Mouse (Mus musculus) spleen, adult 2 months (tissue): Measurements from ENCODE around the gene Cutal. TPM values are rescaled to one million over a fixed set of nuclear protein-coding genes. Genes with fewer than 3 reads are reported as not detected.

Experiments
- DNase-seq, 2 experiments: peaks; one replicate each; pipeline versions ENCODE4 v3.0.0 to v3.0.0-alpha.2; 2012 to 2021; ENCODE audit warnings: low spot score in 2 of 2, low read depth in 1 of 2
- H3K27ac ChIP-seq: fragments of 200-500 bp; 2 replicates; pipeline ENCODE4 v1.5.1; 2012; ENCODE audit warnings: low read length, inconsistent platforms; ENCODE audit not compliant: insufficient read depth
- H3K27me3 ChIP-seq: fragments of 200-500 bp; 2 replicates; pipeline ENCODE4 v1.6.1; 2012; ENCODE audit warnings: mild to moderate bottlenecking, moderate library complexity, low read length, inconsistent platforms; ENCODE audit not compliant: control insufficient read depth, insufficient read depth
- H3K36me3 ChIP-seq: fragments of 200-500 bp; 2 replicates; pipeline ENCODE4 v1.6.1; 2012; ENCODE audit warnings: mild to moderate bottlenecking, low read length, inconsistent platforms; ENCODE audit not compliant: control insufficient read depth, insufficient read depth
- H3K4me1 ChIP-seq: fragments of 200-500 bp; 2 replicates; pipeline ENCODE4 v1.6.1; 2011; ENCODE audit warnings: inconsistent platforms; ENCODE audit not compliant: control insufficient read depth, insufficient read depth, insufficient read length
- H3K4me3 ChIP-seq: fragments of 200-500 bp; 2 replicates; pipeline ENCODE4 v1.5.1; 2011; ENCODE audit warnings: mild to moderate bottlenecking, inconsistent platforms; ENCODE audit not compliant: insufficient read depth, insufficient read length; ENCODE audit errors: extremely low read depth
- CTCF ChIP-seq: fragments of 200-500 bp; IDR thresholded peaks from 2 replicates; pipeline ENCODE4 v1.5.1; 2011; ENCODE audit warnings: mild to moderate bottlenecking, inconsistent platforms; ENCODE audit not compliant: insufficient read depth, insufficient read length, insufficient replicate concordance; ENCODE audit errors: extremely low read depth
- POLR2A ChIP-seq: fragments of 200-500 bp; IDR thresholded peaks from 2 replicates; pipeline ENCODE4 v1.6.1; 2011; ENCODE audit warnings: low read depth, low read length, inconsistent platforms
- WGBS: fragments of 180-500 bp; shearing (Covaris S2); methylation state at CpG from one replicate; pipeline ENCODE4 v1.1.7; 2018; 5-methylcytosine and 5-hydroxymethylcytosine counted together
- polyA plus RNA-seq: library from polyadenylated mRNA; depleted of rRNA; stranded (reverse); fragments of >200 nt; gene quantifications from 2 replicates; pipeline ENCODE4 v1.2.3, GENCODE M21; 2012

Gene Cutal
- polyA plus RNA-seq, 1 experiment: not detected

GRCm38 (mm10) chr2:34906861-34907604 lies 32.8 kb downstream of the Cutal start:
- H3K27ac ChIP-seq: peak overlapping the region; percentile 75
- H3K27me3 ChIP-seq: no peaks in the 10 kb centered on the region
- no peaks in the 10 kb centered on the region for H3K36me3 ChIP-seq
- TF ChIP-seq CTCF (no peak), POLR2A (no peak)
- DNase-seq: peak in 1 of 2 experiments; percentile 67
- H3K4me3 ChIP-seq: no peak overlapping the region
- peaks cover 10% of the 10 kb centered on the region; the same call in 1 of the 2 replicates for H3K4me1 ChIP-seq
- WGBS: 23% methylated on average over 12 of the region's 12 CpGs

GRCm38 (mm10) chr2:34909719-34910118 lies 35.5 kb downstream of the Cutal start:
- Histone ChIP-seq H3K27me3 (no peaks in the 10 kb centered on the region), H3K36me3 (no peaks in the 10 kb centered on the region), H3K4me3 (no peak overlapping the region), H3K4me1 (peaks cover 10% of the 10 kb centered on the region; the same call in 1 of the 2 replicates), H3K27ac (no peak overlapping the region)
- TF ChIP-seq POLR2A: no peak
- TF ChIP-seq CTCF: no peak
- DNase-seq: no peak
- WGBS: 94% methylated on average over 4 of the region's 4 CpGs

- TF ChIP-seq POLR2A (no peak), CTCF (no peak)
- Histone ChIP-seq H3K36me3 (no peaks in the 10 kb centered on the region), H3K4me3 (no peak overlapping the region), H3K27ac (no peak overlapping the region), H3K27me3 (no peaks in the 10 kb centered on the region), H3K4me1 (peaks cover 4% of the 10 kb centered on the region; the same call in 1 of the 2 replicates)
- 83% methylated on average over 5 of the region's 5 CpGs for WGBS
- no peak for DNase-seq
These were observed 37.7 kb downstream of the Cutal start for GRCm38 (mm10) chr2:34911871-34912270.

GRCm38 (mm10) chr2:34912613-34913012 lies 38.4 kb downstream of the Cutal start:
- DNase-seq: no peak
- WGBS: 61% methylated on average over 7 of the region's 7 CpGs
- no peak for TF ChIP-seq POLR2A
- TF ChIP-seq CTCF: no peak

GRCm38 (mm10) chr2:34913218-34914068 lies 39.2 kb downstream of the Cutal start, which contains the start of gene Phf19:
Gene Phf19 (minus strand): TSS chr2:34914026.
- WGBS: under 1% methylated on average over 61 of the region's 64 CpGs
- H3K36me3 ChIP-seq: no peaks in the 10 kb centered on the region
- no peaks in the 10 kb centered on the region; the same call in 1 of the 2 replicates for H3K4me1 ChIP-seq
- H3K4me3 ChIP-seq: peak within 1 kb of the TSS; percentile 68
- peak in 1 of 2 experiments; percentile 51 for DNase-seq
- H3K27me3 ChIP-seq: no peaks in the 10 kb centered on the region
- H3K27ac ChIP-seq: 0 out of 2 replicates have a peak within 1 kb of the TSS, but pooled peaks have one; percentile 19
- TF ChIP-seq CTCF (no peak), POLR2A (no peak)

More at GRCm38 (mm10) chr2:34912613-34913012, 38.4 kb downstream of the Cutal start:
- no peak overlapping the region for H3K4me3 ChIP-seq
- no peaks in the 10 kb centered on the region for H3K36me3 ChIP-seq
- no peak overlapping the region for H3K27ac ChIP-seq
- no peaks in the 10 kb centered on the region for H3K27me3 ChIP-seq
- H3K4me1 ChIP-seq: no peaks in the 10 kb centered on the region; the same call in 1 of the 2 replicates

- DNase-seq: peak in 1 of 2 experiments; percentile 51
- TF ChIP-seq CTCF: no peak
- no peak; the same call in 1 of the 2 replicates for TF ChIP-seq POLR2A
- Histone ChIP-seq H3K4me3 (peak overlapping the region; percentile 57; the same call in 1 of the 2 replicates), H3K4me1 (peaks cover 3% of the 10 kb centered on the region; the same call in 1 of the 2 replicates), H3K36me3 (no peaks in the 10 kb centered on the region), H3K27ac (no peak overlapping the region), H3K27me3 (no peaks in the 10 kb centered on the region)
- 3% methylated on average over 41 of the region's 50 CpGs for WGBS
These were observed 40.0 kb downstream of the Cutal start for GRCm38 (mm10) chr2:34914069-34914822.
